Mouse (Mus musculus): ENCODE measurements at regions not wholly inside any gene's neighbourhood (a gene's known extent, or its start where the extent isn't known, plus 50 kb on each side); places are given as distances from the start of the nearest gene placed in this dataset.

DNA sequence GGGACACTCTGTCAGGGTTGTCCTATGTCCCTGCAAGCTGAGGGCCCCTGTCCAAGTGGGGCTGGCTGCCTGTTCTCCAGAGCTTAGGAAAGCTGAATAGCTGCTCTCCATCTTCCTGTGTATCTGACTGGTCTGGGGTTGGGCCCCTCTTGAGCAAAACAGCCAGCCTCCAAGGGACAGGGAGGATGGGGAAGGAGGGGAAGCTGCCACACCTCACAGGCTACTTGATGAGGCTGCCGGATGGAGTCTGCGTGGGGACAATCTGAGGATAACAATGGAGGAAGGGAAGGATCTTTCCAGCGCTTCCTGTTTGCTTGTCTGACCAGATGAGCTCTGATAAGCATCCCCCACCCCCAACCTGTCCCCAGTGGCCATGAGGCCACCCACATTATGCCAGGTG lies 57.1 kb upstream of the Ccnd1 start:
- no peaks in the 10 kb centered on the region for H3K36me3 ChIP-seq (ENCODE audit: control insufficient read depth, insufficient read depth, low read length)
- 71% methylated on average over 3 of the region's 3 CpGs for WGBS
- no peak for ATAC-seq (ENCODE audit: low read depth)
- no peak overlapping the region for H3K4me3 ChIP-seq (ENCODE audit: low read depth, low read length)
- H3K9me3 ChIP-seq (ENCODE audit: control insufficient read depth, low read length): no peaks in the 10 kb centered on the region
- H3K27ac ChIP-seq (ENCODE audit: low read depth, low read length): no peak overlapping the region
- H3K9ac ChIP-seq (replicated peaks; ENCODE audit: low read depth, low read length): no peak overlapping the region
- H3K4me2 ChIP-seq (ENCODE audit: low read depth, low read length): no peak overlapping the region
- H3K27me3 ChIP-seq (ENCODE audit: control insufficient read depth, insufficient read depth, low read length): no peaks in the 10 kb centered on the region
- no peaks in the 10 kb centered on the region for H3K4me1 ChIP-seq (ENCODE audit: control insufficient read depth, insufficient read depth, low read length)

DNA sequence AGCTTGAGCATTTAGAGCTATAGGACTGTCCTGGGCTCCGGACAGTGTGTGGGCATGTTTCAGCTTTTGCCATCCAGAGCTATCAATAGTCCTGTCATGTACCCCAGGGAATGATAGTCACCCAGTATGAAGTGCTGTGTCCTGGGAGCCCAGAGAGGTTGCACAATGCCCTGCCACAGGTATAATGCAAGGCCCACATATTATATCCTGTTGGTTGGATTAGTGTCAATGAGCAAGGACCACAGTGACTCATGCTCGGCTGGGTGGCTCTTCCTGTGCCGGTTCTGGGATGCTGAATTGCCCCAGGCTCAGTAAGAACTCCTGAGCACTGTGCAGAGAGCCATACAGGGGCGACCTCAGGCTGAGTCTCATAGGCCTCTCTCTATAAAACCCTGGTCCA lies 54.5 kb upstream of the Ccnd1 start:
- 73% methylated on average over 4 of the region's 4 CpGs for WGBS
- H3K9ac ChIP-seq (replicated peaks; ENCODE audit: low read depth, low read length): no peak overlapping the region
- H3K27ac ChIP-seq (ENCODE audit: low read depth, low read length): no peak overlapping the region
- no peak for ATAC-seq (ENCODE audit: low read depth)
- H3K36me3 ChIP-seq (ENCODE audit: control insufficient read depth, insufficient read depth, low read length): no peaks in the 10 kb centered on the region
- H3K27me3 ChIP-seq (ENCODE audit: control insufficient read depth, insufficient read depth, low read length): no peaks in the 10 kb centered on the region
- H3K4me2 ChIP-seq (ENCODE audit: low read depth, low read length): no peak overlapping the region
- H3K9me3 ChIP-seq (ENCODE audit: control insufficient read depth, low read length): no peaks in the 10 kb centered on the region
- no peak overlapping the region for H3K4me3 ChIP-seq (ENCODE audit: low read depth, low read length)
- H3K4me1 ChIP-seq (ENCODE audit: control insufficient read depth, insufficient read depth, low read length): no peaks in the 10 kb centered on the region

DNA sequence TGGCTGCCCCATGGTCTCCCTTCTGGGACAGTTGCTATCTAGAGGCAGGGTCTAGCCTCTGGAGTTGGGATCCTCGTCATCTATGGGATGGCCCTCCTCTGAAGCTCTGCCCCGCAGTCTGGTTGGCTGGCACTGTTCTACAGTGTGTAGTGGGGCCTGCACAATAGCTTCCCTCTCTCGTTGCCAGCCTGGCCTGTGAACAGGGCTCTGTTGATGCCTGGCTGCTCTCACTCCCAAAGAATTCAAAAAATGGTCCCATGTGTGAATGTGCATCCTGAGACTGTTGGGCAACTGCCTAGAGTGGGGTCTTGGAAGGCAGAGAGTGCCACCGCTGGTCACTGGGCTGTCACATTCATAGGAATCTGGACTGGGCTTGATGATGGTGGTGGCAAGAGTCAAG lies 53.8 kb upstream of the Ccnd1 start:
- 79% methylated on average over 4 of the region's 4 CpGs for WGBS
- H3K4me1 ChIP-seq (ENCODE audit: control insufficient read depth, insufficient read depth, low read length): no peaks in the 10 kb centered on the region
- ATAC-seq (ENCODE audit: low read depth): no peak

DNA sequence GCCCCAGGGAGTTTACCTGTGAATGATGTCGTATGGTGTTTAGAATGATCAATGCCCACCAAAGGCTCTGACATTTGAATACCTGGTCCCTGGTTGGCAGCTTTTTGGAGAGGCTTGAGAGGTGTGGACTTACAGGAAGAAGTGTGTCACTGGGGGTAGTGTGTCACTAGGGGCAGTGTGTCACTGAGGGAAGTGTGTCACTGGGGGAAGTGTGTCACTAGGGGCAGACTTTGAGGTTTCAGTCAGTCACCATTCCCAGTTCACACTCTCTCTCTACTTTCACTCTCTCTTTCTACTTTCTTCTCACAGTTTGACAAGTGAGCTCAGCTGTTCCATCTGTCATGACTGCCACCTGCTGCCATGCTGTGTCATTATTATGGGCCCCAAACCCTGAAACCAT lies 52.0 kb upstream of the Ccnd1 start:
- no peak for ATAC-seq (ENCODE audit: low read depth)
- Histone ChIP-seq H3K4me1 (ENCODE audit: control insufficient read depth, insufficient read depth, low read length) (no peaks in the 10 kb centered on the region), H3K36me3 (ENCODE audit: control insufficient read depth, insufficient read depth, low read length) (no peaks in the 10 kb centered on the region), H3K27ac (ENCODE audit: low read depth, low read length) (no peak overlapping the region), H3K9ac (replicated peaks; ENCODE audit: low read depth, low read length) (no peak overlapping the region), H3K4me3 (ENCODE audit: low read depth, low read length) (no peak overlapping the region), H3K4me2 (ENCODE audit: low read depth, low read length) (no peak overlapping the region), H3K27me3 (ENCODE audit: control insufficient read depth, insufficient read depth, low read length) (no peaks in the 10 kb centered on the region), H3K9me3 (ENCODE audit: control insufficient read depth, low read length) (no peaks in the 10 kb centered on the region)
- WGBS: 100% methylated on average over 1 of the region's 1 CpGs

More for the DNA sequence above, 53.8 kb upstream of the Ccnd1 start:
- no peaks in the 10 kb centered on the region for H3K27me3 ChIP-seq (ENCODE audit: control insufficient read depth, insufficient read depth, low read length)
- H3K27ac ChIP-seq (ENCODE audit: low read depth, low read length): no peak overlapping the region
- no peaks in the 10 kb centered on the region for H3K36me3 ChIP-seq (ENCODE audit: control insufficient read depth, insufficient read depth, low read length)
- H3K4me3 ChIP-seq (ENCODE audit: low read depth, low read length): no peak overlapping the region
- H3K4me2 ChIP-seq (ENCODE audit: low read depth, low read length): no peak overlapping the region
- H3K9ac ChIP-seq (replicated peaks; ENCODE audit: low read depth, low read length): no peak overlapping the region
- H3K9me3 ChIP-seq (ENCODE audit: control insufficient read depth, low read length): no peaks in the 10 kb centered on the region
